Mouse (Mus musculus): ENCODE measurements around the gene Ltbp3. TPM values are rescaled to one million over a fixed set of nuclear protein-coding genes. Genes with fewer than 3 reads are reported as not detected.
A peak's percentile ranks its signal among the peaks of the same experiment; 100 is the strongest.

Ltbp3 gene
- total RNA-seq, 2 experiments from 2014 or later: 23.8 to 30.0 TPM

DNA sequence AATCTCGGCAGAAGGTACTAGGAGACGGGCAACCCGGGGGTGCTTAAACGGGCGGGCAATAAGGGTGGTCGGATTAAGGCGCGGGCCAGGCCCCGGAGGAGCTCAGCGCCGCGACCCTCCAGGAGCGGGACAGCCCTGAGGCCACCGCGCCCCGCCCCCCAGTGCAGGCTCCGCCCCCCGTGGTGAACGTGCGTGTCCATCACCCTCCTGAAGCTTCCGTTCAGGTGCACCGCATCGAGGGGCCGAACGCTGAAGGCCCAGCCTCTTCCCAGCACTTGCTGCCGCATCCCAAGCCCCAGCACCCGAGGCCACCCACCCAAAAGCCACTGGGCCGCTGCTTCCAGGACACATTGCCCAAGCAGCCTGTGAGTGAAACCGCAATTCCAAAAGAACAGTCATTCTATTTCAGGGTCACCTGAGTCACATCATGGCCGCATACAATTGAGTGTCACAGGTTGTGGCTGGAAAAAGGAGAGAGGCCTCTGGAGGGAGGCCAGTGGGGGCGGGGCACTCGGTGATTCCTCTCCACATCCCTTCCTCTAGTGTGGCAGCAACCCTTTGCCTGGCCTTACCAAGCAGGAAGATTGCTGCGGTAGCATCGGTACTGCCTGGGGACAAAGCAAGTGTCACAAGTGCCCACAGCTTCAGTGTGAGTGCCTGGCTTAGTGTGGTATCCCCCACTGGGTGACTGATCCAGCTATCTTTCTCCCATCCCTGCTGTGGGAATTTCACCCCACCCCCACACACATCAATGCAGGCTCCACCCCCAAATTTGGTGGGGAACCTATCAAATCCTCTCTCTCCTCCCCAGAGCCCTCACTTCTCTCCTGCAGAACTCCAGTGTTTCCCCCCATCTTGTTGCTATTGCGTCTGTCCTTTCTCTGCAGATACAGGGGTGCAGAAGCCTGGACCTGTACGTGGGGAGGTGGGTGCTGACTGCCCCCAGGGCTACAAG lies 5.3 kb downstream of the Ltbp3 start:
- no peak for DNase-seq (ENCODE audit: low spot score in 2 of 2)
- Histone ChIP-seq H3K4me3 (no peak overlapping the region), H3K27ac (no peak overlapping the region; the same call in 1 of the 2 replicates)
- no peak for TF ChIP-seq CTCF (conservative IDR thresholded peaks at IDR 0.05)

DNA sequence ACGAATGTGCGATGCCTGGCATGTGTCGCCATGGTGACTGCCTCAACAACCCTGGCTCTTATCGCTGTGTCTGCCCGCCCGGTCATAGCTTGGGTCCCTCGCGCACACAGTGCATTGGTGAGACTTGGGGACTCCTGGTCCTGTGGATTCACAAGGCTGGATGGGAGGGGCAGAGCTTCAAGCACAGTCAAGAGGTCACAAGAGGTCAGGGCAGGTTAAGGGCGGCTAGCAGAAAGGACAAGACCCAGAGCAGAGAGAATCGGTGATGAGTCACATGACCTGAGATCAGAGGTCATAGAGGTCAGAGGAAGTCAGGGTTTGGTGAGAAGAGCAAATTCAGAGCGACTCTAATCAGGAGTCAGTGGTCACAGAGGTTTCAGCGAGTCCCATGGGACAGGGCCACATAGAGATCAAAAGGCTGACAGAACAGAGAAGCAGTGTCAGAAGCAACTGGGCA lies 6.2 kb downstream of the Ltbp3 start:
- Histone ChIP-seq H3K27ac (no peak overlapping the region), H3K4me3 (no peak overlapping the region)
- TF ChIP-seq CTCF (conservative IDR thresholded peaks at IDR 0.05): no peak
- DNase-seq (ENCODE audit: low spot score in 2 of 2): no peak

- no peak for DNase-seq (ENCODE audit: low spot score in 2 of 2)
- no peak overlapping the region for H3K27ac ChIP-seq
- TF ChIP-seq CTCF (conservative IDR thresholded peaks at IDR 0.05): no peak
- H3K4me3 ChIP-seq: no peak overlapping the region
Observed at GRCm38 (mm10) chr19:5749476-5749875, 8.8 kb downstream of the Ltbp3 start.

GRCm38 (mm10) chr19:5750951-5751350 lies 10.2 kb downstream of the Ltbp3 start:
- Histone ChIP-seq H3K27ac (no peak overlapping the region), H3K4me3 (no peak overlapping the region)
- DNase-seq (ENCODE audit: low spot score in 2 of 2): no peak
- TF ChIP-seq CTCF (conservative IDR thresholded peaks at IDR 0.05): no peak

DNA sequence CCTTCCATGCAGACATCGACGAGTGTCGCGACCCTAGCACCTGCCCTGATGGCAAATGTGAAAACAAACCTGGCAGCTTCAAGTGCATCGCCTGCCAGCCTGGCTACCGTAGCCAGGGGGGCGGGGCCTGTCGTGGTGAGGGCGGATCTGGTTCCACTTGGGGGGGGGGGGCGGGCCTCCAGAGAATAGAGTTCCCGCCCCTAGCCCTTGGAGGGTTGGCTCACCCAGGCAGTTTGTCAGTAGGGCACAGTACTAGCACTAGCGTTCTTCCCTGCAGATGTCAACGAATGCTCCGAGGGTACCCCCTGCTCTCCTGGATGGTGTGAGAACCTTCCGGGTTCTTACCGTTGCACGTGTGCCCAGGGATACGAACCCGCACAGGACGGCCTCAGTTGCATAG lies 11.0 kb downstream of the Ltbp3 start:
- no peak overlapping the region for H3K27ac ChIP-seq
- no peak for DNase-seq (ENCODE audit: low spot score in 2 of 2)
- H3K4me3 ChIP-seq: no peak overlapping the region
- TF ChIP-seq CTCF (conservative IDR thresholded peaks at IDR 0.05): no peak

DNA sequence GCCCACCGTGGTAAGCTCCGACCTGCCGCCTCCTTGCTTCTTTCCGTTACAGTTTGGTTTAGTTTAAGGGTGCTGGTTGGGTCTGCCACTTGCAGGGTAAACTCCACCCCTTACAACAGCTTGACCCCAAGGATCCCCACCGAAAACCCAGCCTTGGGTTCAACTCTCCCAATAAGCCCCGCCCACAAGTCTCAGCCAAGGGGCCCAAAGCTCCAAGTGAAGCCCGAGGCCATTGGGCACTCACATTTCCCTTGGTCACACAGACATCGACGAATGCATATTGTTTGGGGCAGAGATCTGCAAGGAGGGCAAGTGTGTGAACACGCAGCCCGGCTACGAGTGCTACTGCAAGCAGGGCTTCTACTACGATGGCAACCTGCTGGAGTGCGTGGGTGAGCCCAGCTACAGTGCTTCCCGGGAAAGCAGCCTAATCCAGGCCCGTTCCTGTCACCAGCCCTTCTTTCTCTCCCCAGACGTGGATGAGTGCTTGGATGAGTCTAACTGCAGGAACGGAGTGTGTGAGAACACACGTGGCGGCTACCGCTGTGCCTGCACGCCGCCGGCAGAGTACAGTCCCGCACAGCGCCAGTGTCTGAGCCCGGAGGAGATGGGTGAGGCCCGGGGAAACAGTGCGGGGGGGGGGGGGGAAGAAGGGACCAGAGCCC lies 15.7 kb downstream of the Ltbp3 start:
- no peak for TF ChIP-seq CTCF (conservative IDR thresholded peaks at IDR 0.05)
- peak; percentile 71 to 86 for DNase-seq (ENCODE audit: low spot score in 2 of 2)
- H3K4me3 ChIP-seq: no peak overlapping the region
- no peak overlapping the region; the same call in 1 of the 2 replicates for H3K27ac ChIP-seq

DNA sequence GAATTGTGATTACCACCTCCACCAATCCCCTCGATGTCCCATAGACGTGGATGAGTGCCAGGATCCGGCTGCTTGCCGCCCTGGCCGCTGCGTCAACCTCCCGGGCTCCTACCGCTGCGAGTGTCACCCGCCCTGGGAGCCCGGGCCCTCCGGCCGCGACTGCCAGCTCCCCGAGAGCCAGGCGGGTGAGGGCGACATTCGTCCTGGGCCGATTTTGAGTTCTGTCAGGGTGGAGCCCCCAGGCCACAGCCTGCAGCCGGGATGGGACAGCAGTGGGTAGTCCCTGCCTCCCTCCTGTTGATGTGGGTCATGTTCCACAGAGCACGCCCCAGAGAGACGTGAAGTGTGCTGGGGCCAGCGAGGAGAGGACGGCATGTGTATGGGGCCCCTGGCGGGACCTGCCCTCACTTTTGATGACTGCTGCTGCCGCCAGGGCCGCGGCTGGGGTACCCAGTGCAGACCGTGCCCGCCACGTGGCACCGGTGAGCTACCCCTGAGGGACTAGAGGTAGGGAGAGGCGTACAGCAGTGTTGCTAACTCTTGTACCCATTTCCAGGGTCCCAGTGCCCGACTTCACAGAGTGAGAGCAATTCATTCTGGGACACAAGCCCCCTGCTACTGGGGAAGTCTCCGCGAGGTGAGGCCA lies 16.4 kb downstream of the Ltbp3 start:
- no peak for DNase-seq (ENCODE audit: low spot score in 2 of 2)
- TF ChIP-seq CTCF (conservative IDR thresholded peaks at IDR 0.05): no peak
- H3K27ac ChIP-seq: no peak overlapping the region; the same call in 1 of the 2 replicates
- H3K4me3 ChIP-seq: 0 out of 2 replicates have a peak overlapping the region, but pooled peaks have one; percentile 23

GRCm38 (mm10) chr19:5758878-5759403 lies 18.2 kb downstream of the Ltbp3 start:
- H3K4me3 ChIP-seq: no peak overlapping the region
- DNase-seq (ENCODE audit: low spot score in 2 of 2): no peak
- no peak for TF ChIP-seq CTCF (conservative IDR thresholded peaks at IDR 0.05)
- H3K27ac ChIP-seq: no peak overlapping the region

DNA sequence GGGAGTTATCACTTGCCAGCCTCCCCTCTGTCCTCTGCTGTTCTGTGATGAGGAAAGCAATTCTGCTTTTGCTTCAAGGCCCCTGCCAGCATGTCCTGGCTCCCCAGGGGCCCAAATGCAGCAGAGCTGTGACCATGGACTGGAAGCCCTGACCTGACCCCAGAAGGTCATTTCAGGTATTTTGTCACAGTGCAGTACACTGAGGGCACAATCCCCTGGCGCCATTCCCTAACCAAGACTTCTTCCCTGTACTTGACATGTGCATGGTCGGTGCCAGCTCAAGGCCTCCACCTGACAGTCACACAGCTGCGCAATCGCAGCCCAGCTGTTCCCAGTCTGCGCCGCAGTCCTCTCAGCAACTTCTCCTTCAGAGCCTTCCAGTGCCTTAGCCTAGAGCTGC lies 22.5 kb downstream of the Ltbp3 start:
- Histone ChIP-seq H3K27ac (no peak overlapping the region), H3K4me3 (no peak overlapping the region)
- no peak for DNase-seq (ENCODE audit: low spot score in 2 of 2)
- no peak for TF ChIP-seq CTCF (conservative IDR thresholded peaks at IDR 0.05)

- TF ChIP-seq CTCF (conservative IDR thresholded peaks at IDR 0.05): no peak
- no peak for DNase-seq (ENCODE audit: low spot score in 2 of 2)
- Histone ChIP-seq H3K4me3 (no peak overlapping the region), H3K27ac (no peak overlapping the region)
Observed at GRCm38 (mm10) chr19:5767271-5767670, 26.6 kb downstream of the Ltbp3 start.

- Histone ChIP-seq H3K27ac (peak overlapping the region; percentile 95), H3K4me3 (peak overlapping the region; percentile 98)
- DNase-seq (ENCODE audit: low spot score in 2 of 2): no peak
- TF ChIP-seq CTCF (conservative IDR thresholded peaks at IDR 0.05): no peak
Observed at GRCm38 (mm10) chr19:5770311-5770710, 29.6 kb downstream of the Ltbp3 start.

DNA sequence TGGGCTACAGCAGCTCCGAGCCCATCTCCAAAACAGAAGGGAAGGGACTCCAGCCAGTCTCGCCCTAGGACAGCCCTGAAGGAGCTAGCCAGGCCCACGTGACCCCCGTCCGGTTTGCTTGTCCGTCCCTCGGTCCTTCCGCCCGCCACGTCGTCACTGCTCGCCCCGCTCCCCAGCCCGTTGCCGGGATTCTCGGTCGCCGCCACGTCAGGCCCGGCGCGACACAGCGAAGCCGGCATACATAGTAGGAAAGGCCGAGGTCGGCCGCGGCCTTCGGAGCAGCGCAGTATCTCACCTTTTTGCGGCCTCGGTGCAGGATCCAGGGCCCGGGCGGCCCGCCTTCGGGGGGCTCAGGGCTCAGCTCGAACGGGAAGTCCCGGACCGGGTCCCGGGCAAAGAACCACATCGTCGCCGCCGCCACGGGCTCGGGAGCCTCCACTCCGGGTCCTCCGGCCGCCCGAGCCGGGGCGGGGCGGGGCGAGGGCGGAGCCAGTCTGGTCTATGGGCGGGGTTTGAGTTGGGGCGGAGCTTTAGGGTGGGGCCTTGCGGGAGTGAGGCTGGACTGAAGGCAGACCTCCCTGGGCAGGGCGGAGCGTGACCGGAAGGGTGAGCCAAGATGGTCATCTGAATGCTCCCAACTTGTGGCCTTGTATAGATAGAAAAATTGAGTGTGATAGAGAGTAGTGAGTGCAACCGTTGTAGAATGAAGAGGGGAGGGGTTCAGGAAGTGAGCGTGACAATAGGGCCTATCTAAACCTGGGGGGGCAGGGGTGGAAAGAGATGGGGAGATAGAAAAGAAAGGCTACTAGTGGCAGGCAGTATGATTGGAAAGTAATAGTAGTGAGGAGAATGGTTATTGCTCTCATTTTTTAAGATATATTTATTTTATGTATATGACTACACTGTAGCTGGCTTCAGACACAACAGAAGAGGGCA lies 30.5 kb downstream of the Ltbp3 start, which contains the start of gene Scyl1:
Gene Scyl1, minus strand, starts transcription at position 495 of the 936 bp plus-strand sequence.
- H3K27ac ChIP-seq: peak within 1 kb of the TSS; percentile 95
- no peak for TF ChIP-seq CTCF (conservative IDR thresholded peaks at IDR 0.05)
- DNase-seq (ENCODE audit: low spot score in 2 of 2): peak; percentile 91
- peak within 1 kb of the TSS; percentile 98 for H3K4me3 ChIP-seq
